Mouse (Mus musculus) natural killer cell, adult 2 months (primary cell): ENCODE data around the gene Thoc3.
A peak's percentile ranks its signal among the peaks of the same experiment; 100 is the strongest.

Experiments used
- DNase-seq, 2 experiments: peaks; one replicate each; pipeline ENCODE4 v3.0.0; 2022; ENCODE audit warnings: low spot score in 2 of 2

The Thoc3 gene

DNA sequence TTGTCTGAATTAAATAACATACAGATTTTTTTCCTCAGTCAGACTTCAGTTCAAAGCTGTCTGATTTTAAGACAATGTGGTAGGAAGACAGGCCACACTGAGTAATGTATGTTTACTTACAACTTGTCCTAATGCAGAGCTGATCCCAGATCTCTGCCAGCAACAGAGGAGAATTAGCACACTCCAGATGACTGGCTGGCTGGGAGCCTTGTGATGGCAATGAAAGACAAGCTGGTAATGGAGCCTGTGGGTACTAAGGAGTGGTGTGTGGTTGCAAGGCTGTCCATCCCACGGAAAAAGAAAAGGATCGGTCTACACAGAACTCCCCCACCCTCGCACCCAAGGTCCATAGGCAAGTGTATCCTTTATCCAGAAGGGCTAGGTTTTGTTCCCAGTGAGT, 25.0 kb downstream of the Thoc3 start:
- no peak for DNase-seq

DNA sequence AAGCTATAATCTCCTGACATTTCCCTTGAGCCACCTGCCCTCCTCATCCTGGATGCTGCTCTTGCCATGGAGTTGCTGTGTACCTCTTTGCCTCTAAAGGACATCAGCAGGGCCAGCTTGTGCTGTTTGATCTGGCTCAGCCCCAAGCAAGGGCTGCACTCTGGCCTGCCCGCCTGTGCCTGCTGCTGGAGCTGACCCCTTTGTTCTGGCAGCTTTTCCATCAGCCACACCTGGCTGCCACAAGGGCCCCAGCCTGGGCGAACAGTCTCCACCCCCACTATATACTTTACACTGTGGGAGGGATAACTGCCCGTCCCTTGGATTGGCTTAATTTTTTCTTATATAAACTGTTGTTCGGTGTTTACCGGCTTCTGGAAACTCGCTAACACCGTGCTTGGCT, 28.7 kb downstream of the Thoc3 start:
- no peak for DNase-seq

DNA sequence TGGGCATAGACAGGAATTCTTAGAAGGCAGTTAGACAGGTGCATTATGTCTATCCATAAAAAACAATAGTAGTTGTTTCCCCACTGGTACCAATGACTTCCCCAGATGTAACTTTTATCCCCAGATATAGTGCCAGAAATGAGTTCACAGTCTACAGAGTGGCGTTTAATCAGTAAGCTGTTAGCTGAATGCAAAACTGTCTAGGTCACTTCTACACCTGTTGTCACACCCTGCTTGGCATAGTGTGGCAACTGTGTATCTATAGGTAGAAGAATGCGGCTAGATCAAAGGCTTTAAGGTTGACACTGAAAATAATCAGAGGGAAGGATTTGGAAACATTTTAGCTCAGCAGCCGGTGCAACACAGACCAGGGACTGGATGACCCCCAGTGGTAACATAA, 29.8 kb downstream of the Thoc3 start:
- DNase-seq: no peak

DNA sequence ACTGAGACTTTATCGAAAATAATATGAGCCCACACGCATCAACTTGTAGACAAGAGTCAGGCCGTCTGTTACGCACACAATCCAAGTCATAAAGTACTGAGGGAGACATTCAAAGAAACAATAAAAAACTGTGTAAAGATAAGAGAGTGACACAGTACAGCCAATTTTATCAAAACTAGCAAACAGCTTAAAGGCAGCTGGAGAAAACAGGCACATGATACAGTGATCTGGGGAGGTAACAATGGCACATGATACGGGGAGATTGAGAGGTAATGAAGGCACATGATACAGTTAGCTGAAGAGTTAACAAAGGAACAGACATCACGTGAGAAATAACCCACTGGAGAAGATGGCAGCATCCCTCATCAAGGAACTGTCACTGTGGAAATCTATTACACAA, 31.6 kb downstream of the Thoc3 start:
- DNase-seq: no peak

DNA sequence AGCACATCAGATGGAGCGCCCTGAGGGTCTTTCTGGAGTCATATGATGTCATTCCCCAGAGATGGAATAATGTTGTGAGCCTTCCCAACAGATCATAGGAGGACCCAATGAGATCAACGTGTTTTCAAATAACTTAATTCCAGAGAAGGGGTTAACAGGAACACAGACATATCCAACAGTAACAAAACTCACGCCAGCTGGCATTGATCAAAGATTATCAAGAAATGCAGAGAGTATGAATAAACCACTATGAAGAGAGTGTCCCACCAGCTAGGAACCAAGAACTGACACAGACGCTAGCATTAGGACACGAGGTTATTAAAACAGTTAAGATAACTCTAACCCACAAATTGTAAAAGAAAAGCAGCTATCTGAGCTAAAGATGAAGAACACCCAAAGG, 32.0 kb downstream of the Thoc3 start:
- DNase-seq: no peak

DNA sequence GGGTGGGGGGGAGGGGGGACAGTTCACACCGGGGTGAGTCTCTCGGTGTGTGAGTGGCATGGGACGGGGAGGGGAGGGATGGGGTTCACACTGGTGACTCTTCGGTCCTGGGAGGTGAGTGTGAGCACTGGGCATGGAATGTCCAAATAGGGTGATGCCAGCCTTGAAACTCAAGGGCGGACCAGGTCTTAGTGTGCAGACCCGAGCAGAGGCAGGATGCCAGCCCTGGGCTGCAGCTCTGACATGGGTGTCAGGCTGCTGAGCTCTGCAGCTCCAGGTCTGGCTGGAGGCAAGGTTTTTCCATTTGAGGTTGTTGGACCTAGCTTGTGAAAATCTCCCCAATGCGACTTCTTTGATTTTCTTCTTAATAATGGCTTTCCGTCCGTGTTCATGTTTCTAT, 37.5 kb downstream of the Thoc3 start:
- DNase-seq: no peak

DNA sequence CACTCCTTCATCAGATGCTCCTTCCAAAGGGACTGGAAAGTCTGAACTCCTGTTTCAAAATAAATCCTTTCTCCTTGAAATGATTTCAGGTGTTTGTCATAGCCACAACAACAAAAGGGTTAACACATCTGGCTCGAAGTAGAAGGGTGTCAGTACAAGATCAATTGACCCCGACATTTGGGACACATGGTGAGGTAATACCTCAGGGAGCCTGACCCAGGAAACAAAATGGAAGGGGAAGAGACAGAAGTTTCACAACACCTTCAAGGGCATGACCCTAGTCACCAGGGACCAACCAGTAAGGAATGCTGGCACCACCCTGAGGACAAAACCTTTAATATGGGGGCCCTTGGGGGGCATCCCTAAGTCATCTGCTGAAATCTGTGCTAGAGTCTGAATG, 38.6 kb downstream of the Thoc3 start:
- no peak for DNase-seq

DNA sequence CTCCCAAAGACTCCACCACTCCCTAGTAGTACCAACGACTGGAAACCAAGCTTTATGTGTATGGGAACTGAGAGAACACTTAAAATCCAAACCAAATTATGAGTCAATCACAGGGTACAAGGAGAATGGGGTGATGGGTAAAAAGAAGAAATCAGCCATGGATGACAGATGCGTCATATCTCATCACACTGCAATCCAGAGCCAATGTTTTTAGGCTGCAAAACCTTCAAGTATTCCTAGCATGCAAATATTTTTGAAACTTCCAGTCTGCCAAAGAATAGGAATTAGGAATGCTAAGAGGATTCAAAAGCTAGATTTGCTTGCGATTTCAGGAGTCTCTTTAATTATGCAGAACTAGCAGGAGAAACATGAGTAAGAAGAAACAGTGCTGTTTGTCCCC, 39.9 kb downstream of the Thoc3 start:
- DNase-seq: no peak

DNA sequence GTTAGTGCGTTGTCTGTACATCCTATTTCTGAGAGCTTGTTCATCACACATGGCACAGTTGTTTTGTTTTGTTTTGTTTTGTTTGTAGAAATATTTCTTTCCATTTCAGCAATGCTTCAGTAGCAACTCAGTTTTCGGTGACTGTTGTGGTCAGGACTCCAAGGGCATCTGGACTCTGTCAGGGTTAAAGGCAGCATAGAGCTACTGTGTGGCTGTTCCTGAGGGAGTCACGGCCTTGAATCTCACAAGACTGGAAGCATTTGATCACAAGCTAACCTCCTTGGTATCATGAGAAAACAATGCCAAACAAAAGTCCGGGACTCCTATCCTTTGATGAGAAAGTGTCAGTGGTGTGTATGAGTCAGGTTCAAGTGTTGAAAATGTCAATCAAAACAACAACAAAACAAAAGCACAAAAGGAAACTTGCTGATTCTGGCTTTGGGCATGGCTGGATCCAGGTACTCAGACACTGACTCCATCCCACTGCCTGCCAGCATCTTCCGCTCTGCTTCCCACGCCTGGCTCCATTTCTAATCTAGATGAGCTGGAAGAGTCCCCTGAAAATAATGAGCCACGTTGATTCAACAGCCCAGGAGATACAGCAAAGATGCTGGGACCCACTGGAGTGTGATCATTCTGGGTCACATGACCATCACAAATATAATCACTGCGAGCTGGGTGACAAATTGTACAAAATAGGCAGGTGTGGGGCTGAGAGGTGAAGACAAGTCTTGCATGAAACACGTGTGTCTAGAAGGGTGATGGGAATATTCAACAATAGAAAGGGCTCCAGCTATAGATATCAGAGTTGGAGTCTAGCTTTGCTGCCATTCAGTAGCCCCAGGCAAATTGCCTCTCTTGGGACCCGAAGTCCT, 41.6 kb downstream of the Thoc3 start:
- no peak for DNase-seq

DNA sequence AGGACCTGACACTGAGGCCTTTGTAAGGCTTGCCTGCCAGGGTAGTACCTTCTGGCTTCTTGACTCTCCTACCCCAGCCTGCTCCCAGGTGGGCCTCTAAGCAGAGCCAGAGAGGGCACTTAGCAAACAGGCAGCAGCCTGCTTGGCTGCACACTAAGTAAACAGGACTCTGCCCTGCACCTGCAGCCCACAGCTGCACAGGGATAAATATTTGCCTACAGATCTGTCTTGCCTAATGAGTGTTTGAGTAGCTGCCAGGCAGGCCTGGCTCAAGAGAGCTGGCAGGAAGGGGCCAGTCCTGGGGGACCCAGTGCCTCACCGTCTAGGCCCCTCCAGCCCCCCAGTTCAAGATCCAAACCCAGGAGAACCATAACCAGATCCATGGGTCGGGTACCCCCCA, 43.4 kb downstream of the Thoc3 start:
- peak in 1 of 2 experiments; percentile 54 for DNase-seq

DNA sequence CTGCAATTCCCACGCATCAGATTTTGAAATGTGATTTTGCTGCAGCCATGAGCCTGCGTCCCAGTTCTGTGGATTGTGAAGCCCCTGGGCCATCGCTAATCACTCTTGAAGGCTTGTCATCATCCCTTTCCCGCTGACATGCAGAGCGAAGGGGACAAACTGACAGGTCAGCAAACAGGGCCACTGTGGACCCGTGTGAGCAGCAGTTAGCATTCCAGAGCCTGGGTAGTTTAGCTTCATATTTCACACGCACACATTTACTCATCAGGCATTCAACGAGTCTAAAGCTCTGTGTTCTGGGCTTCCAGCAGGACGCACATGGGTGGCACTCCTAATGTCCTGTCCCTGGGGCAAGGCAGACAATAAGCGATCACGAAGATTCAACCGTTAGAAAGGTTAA, 48.4 kb downstream of the Thoc3 start:
- no peak for DNase-seq

DNA sequence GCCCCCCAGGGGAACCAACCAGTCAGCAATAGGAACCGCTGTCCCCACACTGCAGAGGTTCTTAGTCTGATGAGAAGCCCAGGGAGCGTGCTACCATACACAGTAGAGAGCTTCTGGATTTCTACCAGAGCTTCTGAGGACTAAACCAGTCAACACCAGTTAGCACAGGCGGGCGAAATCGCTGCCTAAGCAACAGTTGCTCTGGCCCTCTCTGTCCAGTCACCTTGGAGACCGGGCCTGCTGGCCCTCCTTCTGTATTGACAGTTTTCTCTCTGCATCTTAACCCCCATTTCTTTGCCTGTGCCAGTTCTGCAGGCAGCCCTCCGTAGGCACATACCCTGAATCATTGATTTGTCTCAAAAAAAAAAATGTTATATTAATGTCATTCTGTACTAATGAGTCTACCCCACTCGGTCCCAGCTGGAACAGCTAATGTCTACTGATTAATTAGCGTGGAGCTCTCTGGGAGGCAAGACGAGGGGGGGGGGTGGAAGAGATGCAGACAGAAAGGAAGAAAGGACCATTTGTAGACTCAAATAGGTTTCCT, 49.8 kb downstream of the Thoc3 start:
- no peak for DNase-seq

DNA sequence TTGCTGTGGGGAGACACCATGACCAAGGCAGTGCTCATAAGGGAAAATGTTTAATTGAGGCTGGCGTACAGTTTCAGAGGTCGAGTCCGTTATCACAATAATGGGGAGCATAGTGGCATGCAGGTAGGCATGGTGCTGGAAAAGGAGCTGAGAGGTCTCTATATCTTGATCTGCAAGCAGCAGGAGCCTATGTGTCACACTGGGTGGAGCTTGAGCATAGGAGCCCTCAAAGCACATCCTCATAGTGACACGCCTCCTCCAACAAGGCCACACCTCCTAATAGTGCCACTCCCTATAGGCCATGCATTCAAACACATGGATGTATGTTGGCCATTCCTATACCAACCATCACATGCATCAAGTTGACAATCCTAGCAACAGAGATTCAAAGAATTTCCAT, 53.6 kb downstream of the Thoc3 start:
- no peak for DNase-seq

DNA sequence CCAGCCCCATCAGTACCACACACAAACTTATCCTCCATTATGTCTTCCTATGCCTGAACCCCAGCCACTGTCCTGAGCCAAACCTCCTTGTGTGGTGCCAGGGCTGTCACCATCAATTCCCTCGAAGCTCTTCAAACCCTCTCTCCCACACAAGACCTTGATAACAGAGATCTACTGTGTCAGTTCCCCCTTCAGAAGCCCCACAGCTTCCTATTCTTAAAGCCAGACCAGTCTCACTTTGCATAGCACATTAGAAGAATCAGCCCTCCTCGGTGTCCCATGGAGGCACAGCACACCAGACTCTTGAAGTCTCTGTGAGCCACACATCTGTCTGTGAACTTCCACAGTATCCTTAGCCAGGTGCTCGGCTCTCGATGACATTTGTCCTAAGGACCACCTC, 55.9 kb downstream of the Thoc3 start:
- no peak for DNase-seq

DNA sequence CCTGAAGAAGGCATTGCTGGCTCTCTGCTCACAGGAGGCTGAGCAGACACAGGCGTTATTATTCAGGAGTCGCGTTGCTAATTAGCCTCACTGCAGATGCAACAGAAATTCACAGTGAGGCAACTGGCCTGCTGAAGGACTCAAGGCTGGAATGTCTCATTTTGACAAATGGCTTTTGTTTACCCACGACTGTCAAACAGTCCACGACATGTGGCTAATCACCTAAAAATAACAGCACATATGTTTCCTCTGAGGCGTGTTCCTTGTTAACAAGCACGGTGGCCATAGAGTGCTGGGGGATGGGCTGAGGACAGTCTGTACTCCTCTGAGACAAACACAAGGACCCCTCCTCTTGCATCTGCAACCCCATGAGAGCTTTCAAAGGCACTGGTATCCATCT, 56.4 kb downstream of the Thoc3 start:
- DNase-seq: no peak

DNA sequence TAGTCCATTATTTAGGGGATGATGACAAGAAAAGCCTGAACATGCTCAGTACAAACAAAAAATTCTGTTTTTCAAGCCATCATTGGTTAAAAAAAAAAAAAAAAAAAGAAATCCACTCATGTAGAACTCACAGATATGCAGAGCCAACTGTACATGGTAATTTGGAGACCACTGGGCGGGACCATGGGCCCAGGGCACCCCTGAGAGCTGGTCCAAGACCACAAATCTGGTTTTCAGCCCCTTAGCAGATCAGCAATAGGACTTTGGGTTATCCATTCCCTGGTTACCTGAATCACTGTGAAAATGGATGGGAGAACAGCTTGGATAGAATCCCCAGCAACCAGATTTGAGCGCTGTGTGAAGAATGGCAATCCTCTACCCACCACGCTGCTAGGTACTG, 57.0 kb downstream of the Thoc3 start:
- DNase-seq: no peak
